Mouse (Mus musculus): Measurements from ENCODE around the gene Clec2l. TPM values are rescaled to one million over a fixed set of nuclear protein-coding genes. Genes with fewer than 3 reads are reported as not detected.
"Not testable (repeated sequence)": the region's sequence is repeated elsewhere in the genome, so short reads cannot be mapped to it uniquely, and the experiment has no call there.

Clec2l gene
- polyA plus RNA-seq, 2 experiments, result 6.3 to 16.1 TPM

DNA sequence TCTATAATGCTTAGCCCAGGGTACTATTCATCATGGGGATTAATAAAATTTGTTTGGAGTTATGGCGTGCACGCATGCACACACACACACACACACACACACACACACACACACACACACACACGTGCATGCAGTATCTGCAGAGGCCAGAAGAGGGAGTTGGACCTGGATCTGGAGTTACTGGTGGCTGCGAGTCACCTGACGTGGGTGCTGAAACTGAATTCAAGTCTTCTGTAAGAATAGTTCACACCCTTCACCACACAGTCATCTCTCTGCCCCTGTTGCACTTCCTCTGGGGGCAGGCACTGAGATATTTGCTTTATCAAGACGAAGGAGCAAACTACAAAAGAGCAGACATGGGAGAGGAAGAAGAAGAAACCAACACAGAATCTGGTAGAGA, 6.7 kb downstream of the Clec2l start:
- H3K36me3 ChIP-seq (ENCODE audit: control insufficient read depth, insufficient read depth, low read length), result no peaks in the 10 kb centered on the region
- no peaks in the 10 kb centered on the region for H3K9me3 ChIP-seq (ENCODE audit: control insufficient read depth, low read length)
- whole genome bisulfite sequencing, result 57% methylated on average over 6 of the region's 6 CpGs
- no peaks in the 10 kb centered on the region for H3K4me1 ChIP-seq (ENCODE audit: control insufficient read depth, insufficient read depth, low read length)
- ATAC-seq (ENCODE audit: low FRiP score, low read depth) (no peak), DNase-seq (ENCODE audit: low spot score) (no peak)
- no peak for TF ChIP-seq POLR2A (IDR thresholded peaks at IDR 0.05; ENCODE audit: borderline replicate concordance, extremely low read depth, insufficient read depth, insufficient read length)
- H3K9ac ChIP-seq (ENCODE audit: low read depth, low read length, severe bottlenecking), result no peak overlapping the region
- H3K27me3 ChIP-seq (ENCODE audit: control insufficient read depth, insufficient read depth, low read length), result no peaks in the 10 kb centered on the region
- H3K4me3 ChIP-seq (replicated peaks; ENCODE audit: low read length), result no peak overlapping the region
- H3K27ac ChIP-seq (replicated peaks; ENCODE audit: low read depth, low read length), result no peak overlapping the region
- H3K4me2 ChIP-seq (replicated peaks; ENCODE audit: low read depth, low read length, severe bottlenecking), result no peak overlapping the region

- not testable (repeated sequence) for DNase-seq (ENCODE audit: low spot score); H3K27ac ChIP-seq (replicated peaks; ENCODE audit: low read depth, low read length); H3K9ac ChIP-seq (ENCODE audit: low read depth, low read length, severe bottlenecking); H3K27me3 ChIP-seq (ENCODE audit: control insufficient read depth, insufficient read depth, low read length); H3K9me3 ChIP-seq (ENCODE audit: control insufficient read depth, low read length); H3K4me1 ChIP-seq (ENCODE audit: control insufficient read depth, insufficient read depth, low read length); H3K4me3 ChIP-seq (replicated peaks; ENCODE audit: low read length); H3K4me2 ChIP-seq (replicated peaks; ENCODE audit: low read depth, low read length, severe bottlenecking); H3K36me3 ChIP-seq (ENCODE audit: control insufficient read depth, insufficient read depth, low read length); ATAC-seq (ENCODE audit: low FRiP score, low read depth)
- WGBS, result 75% methylated on average over 1 of the region's 1 CpGs
These were observed 7.6 kb downstream of the Clec2l start for GRCm38 (mm10) chr6:38670488-38670887.

DNA sequence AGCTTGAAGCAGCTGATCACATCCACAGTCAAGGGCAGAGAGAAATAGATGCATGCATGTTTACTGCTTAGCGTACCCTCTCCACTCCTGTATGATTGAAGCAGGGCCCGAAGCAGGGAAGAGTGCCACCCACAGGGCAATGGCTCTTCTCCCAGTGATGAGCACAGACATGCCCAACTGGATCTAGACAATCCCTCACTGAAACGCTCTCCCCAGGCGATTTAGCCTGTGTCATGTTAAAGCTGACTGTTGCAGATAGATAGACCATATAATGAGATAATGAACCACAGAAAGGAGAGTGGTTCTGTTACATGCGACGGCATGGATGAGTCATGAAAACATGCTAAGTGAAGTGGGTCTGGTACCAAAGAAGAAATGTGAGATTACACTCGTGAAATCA, 8.4 kb downstream of the Clec2l start:
- Histone ChIP-seq H3K27ac (replicated peaks; ENCODE audit: low read depth, low read length) (no peak overlapping the region), H3K9me3 (ENCODE audit: control insufficient read depth, low read length) (no peaks in the 10 kb centered on the region), H3K4me1 (ENCODE audit: control insufficient read depth, insufficient read depth, low read length) (no peaks in the 10 kb centered on the region), H3K4me3 (replicated peaks; ENCODE audit: low read length) (no peak overlapping the region), H3K36me3 (ENCODE audit: control insufficient read depth, insufficient read depth, low read length) (no peaks in the 10 kb centered on the region), H3K4me2 (replicated peaks; ENCODE audit: low read depth, low read length, severe bottlenecking) (no peak overlapping the region), H3K27me3 (ENCODE audit: control insufficient read depth, insufficient read depth, low read length) (no peaks in the 10 kb centered on the region), H3K9ac (ENCODE audit: low read depth, low read length, severe bottlenecking) (no peak overlapping the region)
- WGBS, result 78% methylated on average over 7 of the region's 7 CpGs
- no peak for TF ChIP-seq POLR2A (IDR thresholded peaks at IDR 0.05; ENCODE audit: borderline replicate concordance, extremely low read depth, insufficient read depth, insufficient read length)
- ATAC-seq (ENCODE audit: low FRiP score, low read depth) (no peak), DNase-seq (ENCODE audit: low spot score) (no peak)

GRCm38 (mm10) chr6:38672011-38672410, 9.1 kb downstream of the Clec2l start:
- no peak for TF ChIP-seq POLR2A (IDR thresholded peaks at IDR 0.05; ENCODE audit: borderline replicate concordance, extremely low read depth, insufficient read depth, insufficient read length)
- H3K9me3 ChIP-seq (ENCODE audit: control insufficient read depth, low read length), result no peaks in the 10 kb centered on the region
- 83% methylated on average over 3 of the region's 3 CpGs for WGBS
- no peaks in the 10 kb centered on the region for H3K4me1 ChIP-seq (ENCODE audit: control insufficient read depth, insufficient read depth, low read length)
- H3K4me2 ChIP-seq (replicated peaks; ENCODE audit: low read depth, low read length, severe bottlenecking), result no peak overlapping the region
- no peaks in the 10 kb centered on the region for H3K36me3 ChIP-seq (ENCODE audit: control insufficient read depth, insufficient read depth, low read length)
- H3K4me3 ChIP-seq (replicated peaks; ENCODE audit: low read length), result no peak overlapping the region
- ATAC-seq (ENCODE audit: low FRiP score, low read depth) (no peak), DNase-seq (ENCODE audit: low spot score) (no peak)
- no peak overlapping the region for H3K9ac ChIP-seq (ENCODE audit: low read depth, low read length, severe bottlenecking)
- no peak overlapping the region for H3K27ac ChIP-seq (replicated peaks; ENCODE audit: low read depth, low read length)
- H3K27me3 ChIP-seq (ENCODE audit: control insufficient read depth, insufficient read depth, low read length), result no peaks in the 10 kb centered on the region

DNA sequence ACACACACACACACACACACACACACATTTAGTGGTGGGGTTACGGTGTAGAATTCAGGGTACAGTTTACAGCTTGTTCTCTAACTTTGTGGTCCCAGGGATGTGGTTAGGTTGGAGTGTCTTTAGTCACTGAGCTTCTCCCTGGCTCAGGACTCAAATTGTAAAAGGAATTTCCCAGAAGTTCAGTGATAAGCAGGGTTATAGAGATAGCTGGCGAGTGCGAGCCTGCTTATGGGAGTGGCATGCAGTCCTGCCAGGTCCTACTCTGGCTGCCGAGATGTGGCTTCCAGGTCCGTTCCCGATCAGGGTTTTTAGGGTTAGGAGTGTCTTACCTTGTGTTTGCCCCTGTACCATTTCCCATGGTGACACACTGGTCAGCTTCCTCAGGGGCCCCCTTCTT, 13.3 kb downstream of the Clec2l start:
- DNase-seq (ENCODE audit: low spot score) (no peak), ATAC-seq (ENCODE audit: low FRiP score, low read depth) (no peak)
- Histone ChIP-seq H3K4me2 (replicated peaks; ENCODE audit: low read depth, low read length, severe bottlenecking) (no peak overlapping the region), H3K36me3 (ENCODE audit: control insufficient read depth, insufficient read depth, low read length) (no peaks in the 10 kb centered on the region), H3K4me3 (replicated peaks; ENCODE audit: low read length) (no peak overlapping the region), H3K9ac (ENCODE audit: low read depth, low read length, severe bottlenecking) (no peak overlapping the region), H3K9me3 (ENCODE audit: control insufficient read depth, low read length) (no peaks in the 10 kb centered on the region), H3K27me3 (ENCODE audit: control insufficient read depth, insufficient read depth, low read length) (no peaks in the 10 kb centered on the region), H3K27ac (replicated peaks; ENCODE audit: low read depth, low read length) (no peak overlapping the region), H3K4me1 (ENCODE audit: control insufficient read depth, insufficient read depth, low read length) (no peaks in the 10 kb centered on the region)
- no peak for TF ChIP-seq POLR2A (IDR thresholded peaks at IDR 0.05; ENCODE audit: borderline replicate concordance, extremely low read depth, insufficient read depth, insufficient read length)
- 82% methylated on average over 6 of the region's 6 CpGs for WGBS

GRCm38 (mm10) chr6:38676723-38677122, 13.9 kb downstream of the Clec2l start:
- no peak for ATAC-seq (ENCODE audit: low FRiP score, low read depth)
- no peak overlapping the region for H3K27ac ChIP-seq (replicated peaks; ENCODE audit: low read depth, low read length)
- H3K4me2 ChIP-seq (replicated peaks; ENCODE audit: low read depth, low read length, severe bottlenecking), result no peak overlapping the region
- no peaks in the 10 kb centered on the region for H3K4me1 ChIP-seq (ENCODE audit: control insufficient read depth, insufficient read depth, low read length)
- no peaks in the 10 kb centered on the region for H3K27me3 ChIP-seq (ENCODE audit: control insufficient read depth, insufficient read depth, low read length)
- no peaks in the 10 kb centered on the region for H3K36me3 ChIP-seq (ENCODE audit: control insufficient read depth, insufficient read depth, low read length)
- no peaks in the 10 kb centered on the region for H3K9me3 ChIP-seq (ENCODE audit: control insufficient read depth, low read length)
- WGBS, result 84% methylated on average over 14 of the region's 14 CpGs
- TF ChIP-seq POLR2A (IDR thresholded peaks at IDR 0.05; ENCODE audit: borderline replicate concordance, extremely low read depth, insufficient read depth, insufficient read length), result no peak
- no peak overlapping the region for H3K9ac ChIP-seq (ENCODE audit: low read depth, low read length, severe bottlenecking)
- H3K4me3 ChIP-seq (replicated peaks; ENCODE audit: low read length), result no peak overlapping the region
- DNase-seq (ENCODE audit: low spot score), result no peak

Data from limb, embryonic 14.5 days (tissue).